Comparison of ENCODE assay signal across 8 mouse cellular contexts in genomic region chr19:8735389-8736159, GRCm38 (mm10). TPM values are rescaled to one million over a fixed set of nuclear protein-coding genes. Genes with fewer than 3 reads are reported as not detected.
DNase-seq lines count a peak whose midpoint lies in the region; ATAC-seq and TF ChIP-seq lines count a peak whose summit lies in the region.

Gene Wdr74 (plus strand): TSS chr19:8735827.

- peak within 1 kb of the TSS; percentile 92 for H3K4me2 ChIP-seq in lung, embryonic 16.5 days (ENCODE audit: low read depth, low read length)

- peak; percentile 87 for DNase-seq in Muller cell, postnatal 12 days (ENCODE audit: inconsistent ontology term)
- DNase-seq in cerebellum, adult 9-11 months = peak; percentile 90
- peak; percentile 80 to 93 for DNase-seq in frontal cortex, adult 2 months (ENCODE audit: extremely low spot score in 1 of 2, low spot score in 1 of 2)
- DNase-seq in hindbrain, embryonic 10.5 days (ENCODE audit: low spot score) = peak; percentile 90
- DNase-seq in layer of hippocampus, adult 9-11 months = peak; percentile 91
- DNase-seq in ovary, adult 18-20 months (ENCODE audit: low spot score) = peak; percentile 80
- DNase-seq in thymus, adult 2 months = peak; percentile 90

- peak within 1 kb of the TSS; percentile 84 for H3K27ac ChIP-seq in hindbrain, embryonic 10.5 days
- H3K27ac ChIP-seq in lung, embryonic 16.5 days (ENCODE audit: low read length) = peak within 1 kb of the TSS; percentile 59; the same call in 1 of the 2 replicates
- H3K27ac ChIP-seq in thymus, adult 2 months (ENCODE audit: control insufficient read depth, insufficient read depth, low read length) = 0 out of 2 replicates have a peak within 1 kb of the TSS, but pooled peaks have one; percentile 23

- H3K36me3 ChIP-seq in hindbrain, embryonic 10.5 days = peaks cover 32% of the 10 kb centered on the region
- peaks cover 25% of the 10 kb centered on the region for H3K36me3 ChIP-seq in lung, embryonic 16.5 days (ENCODE audit: control insufficient read depth, insufficient read depth, low read length)
- H3K36me3 ChIP-seq in thymus, adult 2 months (ENCODE audit: control insufficient read depth, insufficient read depth, low read length) = no peaks in the 10 kb centered on the region; the same call in 1 of the 2 replicates

- TF ChIP-seq POLR2A in thymus, adult 2 months (IDR thresholded peaks at IDR 0.05; ENCODE audit: control insufficient read depth, extremely low read depth, insufficient read depth, low read length, poor library complexity) = peak; percentile 61

- no peaks in the 10 kb centered on the region for H3K9me3 ChIP-seq in hindbrain, embryonic 10.5 days
- no peaks in the 10 kb centered on the region for H3K9me3 ChIP-seq in lung, embryonic 16.5 days (ENCODE audit: control insufficient read depth, low read length)

- H3K27me3 ChIP-seq in hindbrain, embryonic 10.5 days (ENCODE audit: insufficient read depth, poor library complexity, severe bottlenecking) = no peaks in the 10 kb centered on the region
- H3K27me3 ChIP-seq in lung, embryonic 16.5 days (ENCODE audit: control insufficient read depth, insufficient read depth, low read depth, low read length) = no peaks in the 10 kb centered on the region
- no peaks in the 10 kb centered on the region for H3K27me3 ChIP-seq in thymus, adult 2 months (ENCODE audit: control insufficient read depth, insufficient read depth, low read length)

- ATAC-seq in lung, embryonic 16.5 days (ENCODE audit: low read depth) = peak; percentile 93

- H3K4me3 ChIP-seq in hindbrain, embryonic 10.5 days = peak within 1 kb of the TSS; percentile 96
- peak within 1 kb of the TSS; percentile 91 for H3K4me3 ChIP-seq in lung, embryonic 16.5 days (ENCODE audit: low read length)
- peak within 1 kb of the TSS; percentile 69 for H3K4me3 ChIP-seq in thymus, adult 2 months (ENCODE audit: control insufficient read depth, insufficient read depth, low read length)

- peaks cover 16% of the 10 kb centered on the region for H3K4me1 ChIP-seq in hindbrain, embryonic 10.5 days (replicated peaks)
- H3K4me1 ChIP-seq in lung, embryonic 16.5 days (replicated peaks; ENCODE audit: control insufficient read depth, insufficient read depth, low read length) = peaks cover 11% of the 10 kb centered on the region
- H3K4me1 ChIP-seq in thymus, adult 2 months (replicated peaks; ENCODE audit: control insufficient read depth, insufficient read depth, low read length) = peaks cover 4% of the 10 kb centered on the region

- peak within 1 kb of the TSS; percentile 89 for H3K9ac ChIP-seq in lung, embryonic 16.5 days (ENCODE audit: low read length)

- WGBS in hindbrain, embryonic 10.5 days = under 1% methylated on average over 32 of the region's 32 CpGs
- WGBS in lung, embryonic 16.5 days = under 1% methylated on average over 32 of the region's 32 CpGs
- WGBS in thymus, adult 2 months = under 1% methylated on average over 32 of the region's 32 CpGs

- TF ChIP-seq CTCF in thymus, adult 2 months (IDR thresholded peaks at IDR 0.05; ENCODE audit: borderline replicate concordance, control insufficient read depth, extremely low read depth, insufficient read depth, low read length, poor library complexity) = no peak

RNA-seq across cellular contexts. Expression of gene Wdr74, which starts in this region (rescaled TPM):
- 48.9 and 49.2 TPM in 2 replicates for polyA plus RNA-seq in frontal cortex, adult 2 months (2012; rRNA removed)
- 112 and 115 TPM in 2 replicates for polyA plus RNA-seq in hindbrain, embryonic 10.5 days (2016; fragmentation: Nextera tagmentation; extraction: Ambion mirVana)
- 75.5 and 78.9 TPM in 2 replicates for polyA plus RNA-seq in lung, embryonic 16.5 days (2015; fragmentation: Nextera tagmentation; extraction: Ambion mirVana)
- 49.2 and 54.7 TPM in 2 replicates for polyA plus RNA-seq in thymus, adult 2 months (2012; rRNA removed)

Comparison
In these comparisons a context has a peak if more than half of its experiments do, and no peak if none do; other contexts are left out.
1. Peak in every context shown above with its lines: DNase-seq, ATAC-seq, H3K4me3 ChIP-seq and H3K27ac ChIP-seq.
2. H3K27ac ChIP-seq: peak in every context shown above with its lines; median percentile 84 in hindbrain, embryonic 10.5 days; 59 in lung, embryonic 16.5 days; 23 in thymus, adult 2 months.